8 mouse cellular contexts compared by ENCODE assay signal in genomic region chr1:73962668-73963371, GRCm38 (mm10).
DNase-seq lines count a peak whose midpoint lies in the region; ATAC-seq and TF ChIP-seq lines count a peak whose summit lies in the region.

No protein-coding gene starts in this region.

- TF ChIP-seq POLR2A in spleen, adult 2 months (IDR thresholded peaks at IDR 0.05; ENCODE audit: low read depth, low read length): no peak

- no peak overlapping the region for H3K4me3 ChIP-seq in spleen, adult 2 months (ENCODE audit: extremely low read depth, insufficient read depth, insufficient read length)
- peak overlapping the region; percentile 57 for H3K4me3 ChIP-seq in heart, embryonic 15.5 days
- 0 out of 2 replicates have a peak overlapping the region, but pooled peaks have one; percentile 14 for H3K4me3 ChIP-seq in kidney, postnatal 0 days (replicated peaks; ENCODE audit: low read depth, low read length)
- H3K4me3 ChIP-seq in lung, embryonic 15.5 days: peak overlapping the region; percentile 31

- TF ChIP-seq CTCF in spleen, adult 2 months (IDR thresholded peaks at IDR 0.05; ENCODE audit: extremely low read depth, insufficient read depth, insufficient read length, insufficient replicate concordance): no peak
- TF ChIP-seq CTCF in kidney, postnatal 0 days (IDR thresholded peaks at IDR 0.05; ENCODE audit: low read depth): peak; percentile 68

- H3K4me1 ChIP-seq in spleen, adult 2 months (ENCODE audit: control insufficient read depth, insufficient read depth, insufficient read length): no peaks in the 10 kb centered on the region
- peaks cover 92% of the 10 kb centered on the region for H3K4me1 ChIP-seq in heart, embryonic 15.5 days (replicated peaks)
- H3K4me1 ChIP-seq in kidney, postnatal 0 days (replicated peaks; ENCODE audit: insufficient read depth, low read length): peaks cover 35% of the 10 kb centered on the region
- H3K4me1 ChIP-seq in lung, embryonic 15.5 days: peaks cover 87% of the 10 kb centered on the region

- H3K9ac ChIP-seq in heart, embryonic 15.5 days: peak overlapping the region; percentile 69
- H3K9ac ChIP-seq in kidney, postnatal 0 days (ENCODE audit: low read depth, low read length): peak overlapping the region; percentile 47; the same call in 1 of the 2 replicates
- H3K9ac ChIP-seq in lung, embryonic 15.5 days: peak overlapping the region; percentile 42; the same call in 1 of the 2 replicates

- H3K4me2 ChIP-seq in heart, embryonic 15.5 days: peak overlapping the region; percentile 76
- H3K4me2 ChIP-seq in kidney, postnatal 0 days (ENCODE audit: low read length): peak overlapping the region; percentile 48
- H3K4me2 ChIP-seq in lung, embryonic 15.5 days: peak overlapping the region; percentile 54

- peak; percentile 89 for ATAC-seq in heart, embryonic 15.5 days (replicated peaks; ENCODE audit: insufficient number of reproducible peaks, insufficient read depth, low FRiP score, low read depth)
- ATAC-seq in kidney, postnatal 0 days (replicated peaks; ENCODE audit: low FRiP score, low read depth): peak; percentile 87
- peak; percentile 85 for ATAC-seq in lung, embryonic 15.5 days (ENCODE audit: borderline replicate concordance, extremely low read depth, low FRiP score, low TSS enrichment)
- ATAC-seq in monocyte, adult 5-6 weeks (replicated peaks; ENCODE audit: insufficient number of reproducible peaks, low FRiP score, low TSS enrichment, poor library complexity, severe bottlenecking): no peak

- 44% methylated on average over 12 of the region's 12 CpGs for WGBS in spleen, adult 2 months
- WGBS in heart, embryonic 15.5 days: 6% methylated on average over 12 of the region's 12 CpGs
- 9% methylated on average over 12 of the region's 12 CpGs for WGBS in kidney, postnatal 0 days
- 1% methylated on average over 12 of the region's 12 CpGs for WGBS in lung, embryonic 15.5 days

- no peak for DNase-seq in spleen, adult 2 months (ENCODE audit: low read depth in 1 of 2, low spot score in 2 of 2)
- no peak for DNase-seq in spleen, adult 12 weeks (ENCODE audit: low spot score)
- DNase-seq in fibroblast of lung, adult 2 months (ENCODE audit: low read depth): peak; percentile 95
- peak; percentile 95 for DNase-seq in kidney, postnatal 0 days (ENCODE audit: low spot score)
- DNase-seq in ovary, postnatal 14 days (ENCODE audit: low spot score): peak; percentile 60

- H3K36me3 ChIP-seq in spleen, adult 2 months (ENCODE audit: control insufficient read depth, insufficient read depth, low read length): no peaks in the 10 kb centered on the region
- no peaks in the 10 kb centered on the region for H3K36me3 ChIP-seq in heart, embryonic 15.5 days
- H3K36me3 ChIP-seq in kidney, postnatal 0 days (ENCODE audit: insufficient read depth, low read length): peaks cover 12% of the 10 kb centered on the region; the same call in 1 of the 2 replicates
- H3K36me3 ChIP-seq in lung, embryonic 15.5 days: no peaks in the 10 kb centered on the region

- H3K9me3 ChIP-seq in heart, embryonic 15.5 days (replicated peaks): no peaks in the 10 kb centered on the region
- no peaks in the 10 kb centered on the region for H3K9me3 ChIP-seq in kidney, postnatal 0 days (replicated peaks; ENCODE audit: low read length)
- H3K9me3 ChIP-seq in lung, embryonic 15.5 days: no peaks in the 10 kb centered on the region

- H3K27me3 ChIP-seq in spleen, adult 2 months (ENCODE audit: control insufficient read depth, insufficient read depth, low read length): no peaks in the 10 kb centered on the region
- H3K27me3 ChIP-seq in heart, embryonic 15.5 days: no peaks in the 10 kb centered on the region
- H3K27me3 ChIP-seq in kidney, postnatal 0 days (ENCODE audit: insufficient read depth, low read length): no peaks in the 10 kb centered on the region
- H3K27me3 ChIP-seq in lung, embryonic 15.5 days: no peaks in the 10 kb centered on the region

- peak overlapping the region; percentile 22; the same call in 1 of the 2 replicates for H3K27ac ChIP-seq in spleen, adult 2 months (ENCODE audit: insufficient read depth, low read length)
- H3K27ac ChIP-seq in heart, embryonic 15.5 days: peak overlapping the region; percentile 99
- H3K27ac ChIP-seq in kidney, postnatal 0 days: peak overlapping the region; percentile 88
- H3K27ac ChIP-seq in lung, embryonic 15.5 days: peak overlapping the region; percentile 94

Comparison
In these comparisons a context has a peak if more than half of its experiments do, and no peak if none do; other contexts are left out.
1. DNase-seq: peak in fibroblast of lung, adult 2 months (single experiment), kidney, postnatal 0 days (single experiment) and ovary, postnatal 14 days (single experiment); none in spleen, adult 2 months (0 of 2) and spleen, adult 12 weeks (single experiment).
2. H3K27ac ChIP-seq: peak in every context shown above with its lines; median percentile 99 in heart, embryonic 15.5 days; 94 in lung, embryonic 15.5 days; 88 in kidney, postnatal 0 days; 22 in spleen, adult 2 months.
3. Peak in every context shown above with its lines, with median percentiles within 50 percentile points of each other: H3K4me2 ChIP-seq and H3K9ac ChIP-seq.